Mouse (Mus musculus): Measurements from ENCODE around the gene Olfr1350. TPM values are rescaled to one million over a fixed set of nuclear protein-coding genes. Genes with fewer than 3 reads are reported as not detected.

The Olfr1350 gene
- not detected for polyA plus RNA-seq (2017; shearing (Covaris generic))

GRCm38 (mm10) chr7:6564541-6564940 is at the start of gene Olfr1350:
Gene Olfr1350 (plus strand): TSS chr7:6564841.

GRCm38 (mm10) chr7:6522850-6523249 is 41.8 kb upstream of the Olfr1350 start, which contains the start of gene Olfr1349:
Gene Olfr1349 (minus strand): TSS chr7:6522950.

Other genes starting within 250 kb of the Olfr1350 start
- gene Zfp583, start 233.6 kb upstream of the Olfr1350 start, polyA plus RNA-seq (2017; shearing (Covaris generic)), result 1.9 TPM
- 1.0 TPM for gene Gm3854, start 221.1 kb upstream of the Olfr1350 start, polyA plus RNA-seq (2017; shearing (Covaris generic))
- gene Zfp78, start 201.6 kb upstream of the Olfr1350 start, polyA plus RNA-seq (2017; shearing (Covaris generic)), result 5.1 TPM
- gene Zfp28, start 181.5 kb upstream of the Olfr1350 start, polyA plus RNA-seq (2017; shearing (Covaris generic)), result 17.6 TPM
- not detected for gene Smim17, start 166.1 kb upstream of the Olfr1350 start, polyA plus RNA-seq (2017; shearing (Covaris generic))
- not detected for gene Gm20715, start 154.6 kb upstream of the Olfr1350 start, polyA plus RNA-seq (2017; shearing (Covaris generic))
- not detected for gene Olfr1344, start 126.2 kb upstream of the Olfr1350 start, polyA plus RNA-seq (2017; shearing (Covaris generic))
- 0.04 TPM for gene Olfr1336, start 108.7 kb upstream of the Olfr1350 start, polyA plus RNA-seq (2017; shearing (Covaris generic))
- not detected for gene Olfr1346, start 97.7 kb upstream of the Olfr1350 start, polyA plus RNA-seq (2017; shearing (Covaris generic))
- not detected for gene Olfr5, start 77.9 kb upstream of the Olfr1350 start, polyA plus RNA-seq (2017; shearing (Covaris generic))
- gene Olfr1347, start 65.1 kb upstream of the Olfr1350 start, polyA plus RNA-seq (2017; shearing (Covaris generic)), result not detected
- not detected for gene Olfr1348, start 56.1 kb upstream of the Olfr1350 start, polyA plus RNA-seq (2017; shearing (Covaris generic))
- gene Olfr1349, start 41.9 kb upstream of the Olfr1350 start, polyA plus RNA-seq (2017; shearing (Covaris generic)), result not detected
- gene Zim1, start 131.6 kb downstream of the Olfr1350 start, polyA plus RNA-seq (2017; shearing (Covaris generic)), result not detected
- gene Peg3, start 165.6 kb downstream of the Olfr1350 start, polyA plus RNA-seq (2017; shearing (Covaris generic)), result not detected
- gene Usp29, start 165.7 kb downstream of the Olfr1350 start, polyA plus RNA-seq (2017; shearing (Covaris generic)), result not detected

All from activated CD4-positive, CD25-positive, alpha-beta regulatory T cell, adult 9 weeks (primary cell).